Mouse (Mus musculus): Measurements from ENCODE around the gene Olfr1510.

DNA sequence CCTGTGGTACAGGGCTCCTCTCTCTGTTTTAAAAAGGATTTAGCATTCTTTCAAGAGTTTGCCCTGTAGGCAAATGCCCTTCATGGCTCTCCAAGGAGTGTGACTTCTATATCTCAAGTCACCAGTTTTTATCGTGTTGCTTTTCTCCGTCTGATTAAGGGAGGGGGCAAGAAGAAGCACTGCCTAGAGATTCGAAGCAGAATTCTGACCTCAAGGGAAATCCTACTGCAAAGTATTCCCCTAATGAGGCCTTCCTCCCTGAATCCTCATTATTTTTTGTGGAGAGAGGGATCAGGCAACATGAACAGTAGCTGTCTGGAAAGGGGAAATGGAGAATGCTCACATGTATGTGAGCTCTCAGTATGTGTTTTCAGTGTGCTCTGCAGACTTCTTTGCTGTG, at the start of gene Olfr1510:
- no peak for TF ChIP-seq CTCF (IDR thresholded peaks at IDR 0.05; ENCODE audit: low read depth)
- TF ChIP-seq EP300 (IDR thresholded peaks at IDR 0.05; ENCODE audit: low read depth) = no peak

All from heart, postnatal 0 days (tissue).